Mouse (Mus musculus) midbrain, postnatal 0 days (tissue): ENCODE measurements around the gene Frmd4b. TPM values are rescaled to one million over a fixed set of nuclear protein-coding genes. Genes with fewer than 3 reads are reported as not detected.

ENCODE experiments used
- ATAC-seq: fragments of 200-750 bp; cut with Nextera tagmentation; 2 replicates; pipeline ENCODE4 v1.8.0; 2017; ENCODE audit warnings: moderate number of reproducible peaks, mild to moderate bottlenecking, moderate TSS enrichment, moderate library complexity; ENCODE audit not compliant: low FRiP score
- DNase-seq: peaks from one replicate; pipeline ENCODE4 v3.0.0-alpha.2; 2015; ENCODE audit warnings: low spot score
- H3K27ac ChIP-seq: fragments of 300-500 bp; sonication (generic); 2 replicates; pipeline ENCODE4 v1.5.1; 2014; ENCODE audit warnings: low read depth, mild to moderate bottlenecking, low read length, mixed read lengths
- H3K27me3 ChIP-seq: fragments of 300-500 bp; sonication (generic); 2 replicates; pipeline ENCODE4 v1.6.1; 2014; ENCODE audit warnings: low read length, control low read depth, mixed read lengths; ENCODE audit not compliant: insufficient read depth
- H3K36me3 ChIP-seq: fragments of 300-500 bp; sonication (generic); 2 replicates; pipeline ENCODE4 v1.6.1; 2014; ENCODE audit warnings: low read length, control low read depth, mixed read lengths; ENCODE audit not compliant: insufficient read depth
- H3K4me1 ChIP-seq: fragments of 300-500 bp; sonication (generic); 2 replicates; pipeline ENCODE4 v1.6.1; 2014; ENCODE audit warnings: mild to moderate bottlenecking, control low read depth, antibody characterized with exemption, low read length, mixed read lengths; ENCODE audit not compliant: insufficient read depth
- H3K4me2 ChIP-seq: fragments of 300-500 bp; sonication (generic); 2 replicates; pipeline ENCODE4 v1.6.1; 2014; ENCODE audit warnings: low read depth, mild to moderate bottlenecking, low read length, mixed read lengths; ENCODE audit not compliant: poor library complexity, severe bottlenecking
- H3K4me3 ChIP-seq: fragments of 300-500 bp; sonication (generic); 2 replicates; pipeline ENCODE4 v1.5.1; 2014; ENCODE audit warnings: low read depth, mild to moderate bottlenecking, low read length, moderate library complexity
- H3K9ac ChIP-seq: fragments of 300-500 bp; sonication (generic); replicated peaks from 2 replicates; pipeline ENCODE4 v1.6.1; 2014; ENCODE audit warnings: mild to moderate bottlenecking, low read length, moderate library complexity, mixed read lengths; ENCODE audit not compliant: poor library complexity, severe bottlenecking
- H3K9me3 ChIP-seq: fragments of 300-500 bp; sonication (generic); 2 replicates; pipeline ENCODE4 v1.6.1; 2016; ENCODE audit warnings: low read length, control low read depth
- CTCF ChIP-seq: IDR thresholded peaks from 2 replicates; pipeline ENCODE4 v1.5.1; 2016; ENCODE audit warnings: antibody characterized with exemption, mild to moderate bottlenecking
- WGBS: fragments of 180-500 bp; shearing (Covaris S2); extraction: QIAGEN DNeasy Blood & Tissue Kit; methylation state at CpG from one replicate; pipeline ENCODE4 v1.1.7; 2014; 5-methylcytosine and 5-hydroxymethylcytosine counted together
- polyA plus RNA-seq: library from polyadenylated mRNA; unstranded; fragments of >200 nt; fragmentation: Nextera tagmentation; extraction: Ambion mirVana; gene quantifications from 2 replicates; pipeline ENCODE4 v1.2.1, GENCODE M21; 2015
- total RNA-seq: library from RNA; depleted of rRNA; stranded (reverse); fragments of >200 nt; gene quantifications from 2 replicates; pipeline ENCODE4 v1.2.3, GENCODE M21; 2014

The Frmd4b gene
- total and polyA plus RNA-seq, 2 experiments from 2014 or later = 7.9 to 20.7 TPM

DNA sequence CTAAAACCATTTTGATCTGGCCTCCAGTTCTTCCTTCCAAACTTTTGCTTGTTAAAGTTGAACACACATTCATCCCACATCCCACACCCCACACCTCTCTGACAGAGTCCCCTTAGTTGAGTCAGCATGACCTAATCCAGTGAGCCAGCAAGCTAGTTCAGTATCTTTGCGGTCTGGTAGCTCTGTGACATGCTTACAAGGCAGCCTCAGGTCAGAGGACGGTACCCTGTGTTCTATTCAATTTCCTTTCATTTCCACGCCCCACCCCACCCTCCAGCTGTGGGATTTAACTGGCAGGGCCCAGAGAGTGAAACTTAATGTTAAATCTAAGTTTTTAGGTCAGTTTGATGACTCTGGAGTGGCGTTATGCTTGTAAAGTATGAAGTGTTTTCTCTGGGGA lies 170.3 kb downstream of the Frmd4b start:
- 55% methylated on average over 4 of the region's 4 CpGs for WGBS

DNA sequence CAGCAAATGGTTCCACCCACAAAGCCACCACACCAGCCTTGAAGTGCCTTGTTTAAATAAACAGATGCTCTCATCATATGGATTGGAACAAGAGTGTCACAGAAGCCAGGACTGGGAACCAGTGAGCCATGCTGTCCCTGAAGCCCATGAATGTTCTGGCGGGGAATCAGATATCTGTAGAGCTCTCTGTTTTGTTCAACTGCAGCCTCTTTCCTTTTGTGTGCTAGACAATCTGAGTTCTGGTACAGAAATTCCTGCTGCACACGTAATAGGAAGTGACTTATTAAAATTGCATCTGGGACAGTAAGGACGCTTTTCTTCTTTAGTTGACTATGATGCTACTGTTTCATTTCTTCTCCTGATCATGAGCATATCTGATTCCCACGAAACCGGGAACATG lies 173.2 kb downstream of the Frmd4b start:
- no peak for DNase-seq

More for the DNA sequence above, 170.3 kb downstream of the Frmd4b start:
- ATAC-seq (no peak), DNase-seq (no peak)
- Histone ChIP-seq H3K27me3 (no peaks in the 10 kb centered on the region), H3K4me3 (no peak overlapping the region), H3K4me1 (no peaks in the 10 kb centered on the region), H3K9me3 (no peaks in the 10 kb centered on the region), H3K4me2 (no peak overlapping the region), H3K36me3 (no peaks in the 10 kb centered on the region), H3K27ac (no peak overlapping the region), H3K9ac (no peak overlapping the region)
- TF ChIP-seq CTCF = no peak

DNA sequence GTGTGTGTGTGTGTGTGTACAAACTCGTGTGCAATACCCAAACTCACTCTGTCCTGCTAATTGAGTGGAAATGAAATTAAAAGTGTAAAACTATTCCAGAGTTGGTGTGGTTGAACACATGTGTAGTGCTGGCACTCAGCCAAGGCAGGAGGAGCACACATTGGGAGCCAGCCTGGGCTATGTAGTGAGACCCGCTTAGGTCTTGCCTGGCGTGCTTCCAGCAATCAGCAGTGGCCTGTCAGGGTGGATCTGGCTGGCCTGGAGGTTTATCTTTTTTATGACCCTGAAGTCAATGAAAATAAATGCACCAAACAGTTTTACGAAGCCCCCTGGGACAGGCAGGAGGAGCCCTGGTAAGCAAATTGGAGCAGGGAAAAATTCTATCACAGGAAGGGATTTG lies 173.8 kb downstream of the Frmd4b start:
- Histone ChIP-seq H3K4me2 (no peak overlapping the region), H3K9me3 (no peaks in the 10 kb centered on the region), H3K36me3 (no peaks in the 10 kb centered on the region), H3K4me1 (no peaks in the 10 kb centered on the region), H3K4me3 (no peak overlapping the region), H3K27me3 (no peaks in the 10 kb centered on the region), H3K9ac (no peak overlapping the region), H3K27ac (no peak overlapping the region)
- ATAC-seq (no peak), DNase-seq (no peak)
- no peak for TF ChIP-seq CTCF
- 71% methylated on average over 4 of the region's 4 CpGs for WGBS

More for the DNA sequence above, 173.2 kb downstream of the Frmd4b start:
- no peak for TF ChIP-seq CTCF
- H3K27ac ChIP-seq = no peak overlapping the region
- 87% methylated on average over 5 of the region's 5 CpGs for WGBS
- no peak overlapping the region for H3K9ac ChIP-seq
- no peak for ATAC-seq
- no peaks in the 10 kb centered on the region for H3K36me3 ChIP-seq
- H3K4me3 ChIP-seq = no peak overlapping the region
- H3K4me2 ChIP-seq = no peak overlapping the region
- no peaks in the 10 kb centered on the region for H3K27me3 ChIP-seq
- no peaks in the 10 kb centered on the region for H3K4me1 ChIP-seq
- H3K9me3 ChIP-seq = no peaks in the 10 kb centered on the region

DNA sequence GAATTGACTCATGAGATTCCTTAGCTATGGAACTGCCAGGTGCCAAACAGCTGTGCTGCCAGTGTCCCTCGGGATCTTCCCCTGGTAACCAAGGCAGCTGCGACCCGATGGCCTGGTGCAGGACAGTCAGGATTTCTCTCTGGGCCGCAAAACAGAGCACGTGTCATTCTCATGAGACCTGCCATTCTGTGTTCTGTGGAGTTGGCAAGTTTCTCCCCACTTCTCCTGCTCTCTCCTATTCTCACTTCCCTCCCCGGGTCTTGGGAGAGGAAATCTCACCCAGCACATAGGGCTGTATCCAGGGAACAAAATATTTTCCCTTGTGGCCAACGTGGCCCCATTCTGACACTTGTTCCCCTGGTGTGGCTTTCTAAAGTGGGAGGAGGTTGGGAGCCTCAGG lies 176.0 kb downstream of the Frmd4b start:
- Histone ChIP-seq H3K4me3 (no peak overlapping the region), H3K4me1 (no peaks in the 10 kb centered on the region)
- no peak for ATAC-seq

DNA sequence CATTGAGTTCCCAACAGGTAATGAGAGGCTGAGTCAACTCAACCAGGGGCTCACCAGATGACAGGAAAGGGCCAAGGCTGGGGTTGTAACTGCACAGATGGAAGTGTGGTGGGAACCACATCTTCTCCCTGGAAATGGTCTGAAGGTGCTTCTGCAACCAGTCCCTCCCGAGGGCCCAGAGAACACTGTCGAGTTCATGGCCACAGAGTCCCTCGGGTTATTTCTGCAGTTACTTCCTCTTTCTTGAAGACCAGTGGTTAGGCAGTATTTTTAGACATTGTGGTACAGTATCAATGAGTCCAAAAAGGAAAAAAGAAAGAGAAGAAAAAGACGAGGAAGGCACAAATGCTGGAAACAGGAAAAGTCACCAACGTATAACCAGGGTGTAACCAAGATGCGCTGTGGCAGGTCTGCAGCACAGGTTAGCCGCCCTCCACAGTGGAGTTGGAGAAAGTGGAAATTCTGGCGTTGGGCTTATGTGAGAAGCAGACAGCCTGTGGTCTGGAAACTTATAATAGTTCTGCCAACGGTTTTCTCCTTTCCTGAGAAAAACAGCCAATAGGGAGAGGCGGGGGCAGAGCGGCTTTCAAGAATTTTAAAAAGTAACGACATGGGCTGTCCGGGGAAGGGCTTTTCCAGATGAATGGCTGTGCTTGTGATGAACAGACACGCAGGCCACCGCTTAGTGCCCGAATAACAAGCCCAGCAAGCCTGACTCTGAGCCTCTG lies 178.3 kb downstream of the Frmd4b start:
- TF ChIP-seq CTCF = no peak
- Histone ChIP-seq H3K9ac (no peak overlapping the region), H3K4me3 (no peak overlapping the region), H3K27ac (no peak overlapping the region), H3K36me3 (no peaks in the 10 kb centered on the region), H3K27me3 (no peaks in the 10 kb centered on the region), H3K4me1 (no peaks in the 10 kb centered on the region), H3K4me2 (no peak overlapping the region), H3K9me3 (no peaks in the 10 kb centered on the region)
- ATAC-seq = no peak
- DNase-seq = no peak
- 65% methylated on average over 16 of the region's 16 CpGs for WGBS

More for the DNA sequence above, 176.0 kb downstream of the Frmd4b start:
- no peaks in the 10 kb centered on the region for H3K9me3 ChIP-seq
- H3K36me3 ChIP-seq = no peaks in the 10 kb centered on the region
- H3K27me3 ChIP-seq = no peaks in the 10 kb centered on the region
- no peak overlapping the region for H3K27ac ChIP-seq
- no peak overlapping the region for H3K9ac ChIP-seq
- no peak for TF ChIP-seq CTCF
- DNase-seq = no peak
- H3K4me2 ChIP-seq = no peak overlapping the region
- WGBS = 69% methylated on average over 7 of the region's 7 CpGs

DNA sequence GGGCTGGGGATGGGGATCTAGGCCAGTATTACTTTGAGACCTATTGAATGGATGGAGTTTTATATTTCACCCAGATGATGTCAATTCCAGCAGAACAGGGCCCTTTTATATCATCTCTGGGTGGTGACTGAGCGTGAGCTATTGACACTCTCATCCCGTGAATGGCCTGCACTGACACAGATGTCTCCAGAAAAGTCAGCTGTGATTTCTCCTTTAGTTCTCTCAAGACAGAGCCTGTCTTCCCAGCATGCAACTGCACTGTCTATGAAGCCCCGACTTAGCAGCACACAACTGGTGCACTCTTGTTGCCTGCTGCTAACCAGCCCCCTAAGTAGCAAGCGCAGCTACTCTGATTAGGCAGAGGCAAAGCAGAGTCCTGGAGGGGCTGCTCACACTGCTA lies 182.6 kb downstream of the Frmd4b start:
- Histone ChIP-seq H3K4me1 (no peaks in the 10 kb centered on the region), H3K27me3 (no peaks in the 10 kb centered on the region), H3K4me2 (no peak overlapping the region), H3K9ac (no peak overlapping the region), H3K4me3 (no peak overlapping the region), H3K27ac (no peak overlapping the region), H3K36me3 (no peaks in the 10 kb centered on the region), H3K9me3 (no peaks in the 10 kb centered on the region)
- no peak for TF ChIP-seq CTCF
- ATAC-seq = no peak
- WGBS = 78% methylated on average over 4 of the region's 4 CpGs
- DNase-seq = no peak
